Mouse (Mus musculus) NIH3T3 (cell line): ENCODE measurements around the gene Casz1.

ENCODE experiments used
- DNase-seq: peaks from one replicate; pipeline ENCODE4 v3.0.0-alpha.2; 2012; ENCODE audit warnings: low read depth

Casz1 gene

DNA sequence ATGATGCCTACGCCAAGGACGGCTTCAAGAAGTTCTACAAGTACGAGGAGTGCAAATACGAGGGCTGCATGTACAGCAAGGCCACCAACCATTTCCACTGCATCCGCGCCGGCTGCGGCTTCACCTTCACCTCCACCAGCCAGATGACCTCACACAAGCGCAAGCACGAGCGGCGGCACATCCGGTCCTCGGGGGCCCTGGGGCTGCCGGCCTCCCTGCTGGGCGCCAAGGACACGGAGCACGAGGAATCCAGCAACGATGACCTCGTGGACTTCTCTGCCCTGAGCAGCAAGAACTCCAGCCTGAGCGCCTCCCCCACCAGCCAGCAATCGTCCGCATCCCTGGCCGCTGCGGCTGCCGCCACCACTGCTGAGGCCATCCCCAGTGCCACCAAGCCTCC is 134.3 kb downstream of the Casz1 start:
- DNase-seq: no peak

DNA sequence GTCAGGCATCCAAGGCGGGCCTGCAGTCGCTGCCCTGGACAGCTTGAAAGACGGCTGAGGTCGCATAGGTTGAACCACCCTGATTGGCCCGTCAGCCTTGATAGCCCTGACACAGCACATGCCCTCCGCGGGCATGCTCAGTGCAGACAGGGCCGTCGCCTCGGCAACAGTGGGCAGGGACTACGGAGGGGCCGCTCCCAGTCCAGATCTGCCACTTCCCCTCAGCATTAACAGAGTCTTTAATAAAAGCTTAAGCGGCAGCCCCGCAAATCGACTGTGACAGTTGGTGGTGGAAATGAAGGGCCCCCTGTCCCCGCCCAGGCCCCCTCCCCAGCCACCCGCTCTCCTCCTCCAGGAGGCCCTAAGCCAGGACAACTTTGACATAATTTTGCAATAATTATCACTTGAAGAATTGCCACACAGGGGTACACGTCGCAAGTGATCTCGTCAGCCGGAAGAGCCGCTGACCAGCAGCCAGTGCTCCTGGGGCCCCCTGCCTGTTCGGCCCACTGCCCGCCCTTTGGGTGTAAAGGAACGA is 136.5 kb downstream of the Casz1 start:
- no peak for DNase-seq

DNA sequence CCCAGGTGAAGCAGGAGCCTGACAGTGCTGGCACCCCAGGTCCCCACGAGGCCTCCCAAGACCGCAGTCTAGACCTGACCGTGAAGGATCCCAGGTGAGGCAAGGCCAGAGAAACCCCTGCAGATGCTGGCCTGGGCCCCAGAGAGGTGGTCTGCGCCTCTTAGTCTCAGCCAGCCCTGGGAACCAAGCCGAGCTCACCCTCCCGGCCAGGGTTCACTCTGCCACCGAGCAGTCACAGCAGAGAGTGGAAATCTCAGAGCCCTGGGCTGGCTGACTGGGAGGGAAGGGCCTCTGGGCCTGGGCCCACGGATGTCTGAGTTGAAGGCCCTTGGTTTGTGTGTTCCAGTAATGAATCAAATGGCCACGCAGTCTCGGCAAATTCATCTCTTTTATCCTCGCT is 137.1 kb downstream of the Casz1 start:
- no peak for DNase-seq

DNA sequence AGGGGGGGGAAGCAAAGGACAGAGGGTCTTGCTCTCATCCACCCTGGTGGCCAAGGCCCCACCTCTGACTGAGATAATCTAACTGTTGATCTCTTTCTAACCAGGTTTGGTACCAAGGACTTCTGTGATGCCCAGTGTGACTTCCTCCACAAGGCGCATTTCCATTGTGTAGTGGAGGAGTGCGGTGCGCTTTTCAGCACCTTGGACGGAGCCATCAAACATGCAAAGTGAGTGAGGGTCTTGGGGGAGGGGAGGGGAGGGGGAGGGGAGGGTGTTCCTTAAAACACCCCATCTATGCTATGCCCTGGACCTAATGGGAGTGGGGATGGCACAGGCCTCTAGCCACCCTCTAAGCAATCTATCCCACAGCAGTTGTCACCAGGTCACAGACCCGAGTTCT is 138.9 kb downstream of the Casz1 start:
- no peak for DNase-seq

DNA sequence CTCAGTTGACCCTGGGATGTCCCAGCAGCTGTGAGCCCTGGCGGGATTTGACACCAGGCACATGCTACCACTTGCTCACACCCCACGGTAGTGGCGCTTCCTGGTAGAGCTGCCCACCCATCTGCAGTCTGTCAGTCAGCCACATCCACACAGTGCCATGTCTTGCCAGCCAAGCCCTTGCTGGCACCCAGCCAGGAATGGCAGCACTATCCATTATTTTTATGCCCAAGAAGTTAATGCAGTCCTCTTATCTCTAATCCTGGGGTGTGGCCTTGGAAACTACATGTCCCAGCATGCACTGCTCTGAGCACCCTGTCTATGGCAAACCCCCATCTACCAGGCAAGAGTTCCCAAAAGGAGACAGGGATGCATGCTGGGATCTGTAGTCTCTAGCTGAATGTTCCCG is 141.2 kb downstream of the Casz1 start:
- no peak for DNase-seq

DNA sequence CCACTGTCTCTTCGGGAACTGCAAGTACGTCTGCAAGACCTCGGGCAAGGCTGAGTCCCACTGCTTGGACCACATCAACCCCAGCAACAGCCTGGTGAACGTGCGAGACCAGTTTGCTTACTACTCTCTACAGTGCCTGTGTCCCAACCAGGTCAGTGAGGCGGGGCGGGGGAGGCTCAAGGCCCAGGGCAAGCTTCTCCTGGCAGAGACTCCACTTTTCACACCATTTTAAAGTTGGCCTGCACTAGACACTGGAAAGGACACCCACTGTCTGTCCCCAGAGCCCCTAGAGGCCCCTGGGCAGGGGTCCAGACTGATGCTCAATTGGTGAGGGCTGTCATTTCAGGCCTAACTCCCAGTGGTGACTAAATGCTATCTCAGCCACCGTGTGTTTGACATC is 141.8 kb downstream of the Casz1 start:
- no peak for DNase-seq

DNA sequence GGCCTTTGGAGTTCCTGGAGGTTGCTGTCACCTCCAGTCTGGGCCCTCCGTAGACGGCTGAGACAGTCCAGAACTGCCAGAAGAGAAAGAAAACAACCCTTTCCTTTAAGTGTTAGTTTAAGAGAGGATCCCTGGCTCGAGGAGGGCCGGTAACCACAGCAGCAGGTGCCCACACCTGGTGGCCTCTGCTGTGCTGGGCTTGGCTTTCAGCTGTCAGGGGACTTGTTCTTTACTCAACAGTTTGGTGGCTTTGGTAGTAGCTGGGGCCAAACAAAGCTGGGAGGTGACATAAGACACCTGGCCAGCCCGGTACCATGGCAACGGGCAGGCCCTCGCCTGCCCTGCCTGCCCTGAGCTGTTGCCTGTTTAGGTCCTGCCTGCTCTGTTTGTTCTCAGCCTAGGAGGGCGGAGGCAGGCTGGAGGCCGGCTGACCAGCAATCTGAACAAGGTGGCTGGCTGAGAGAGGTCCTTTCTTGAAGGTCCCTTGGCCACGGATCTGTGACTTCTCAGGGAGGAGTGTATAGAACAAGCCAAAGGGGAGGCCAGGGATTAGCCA is 143.7 kb downstream of the Casz1 start:
- DNase-seq: no peak

DNA sequence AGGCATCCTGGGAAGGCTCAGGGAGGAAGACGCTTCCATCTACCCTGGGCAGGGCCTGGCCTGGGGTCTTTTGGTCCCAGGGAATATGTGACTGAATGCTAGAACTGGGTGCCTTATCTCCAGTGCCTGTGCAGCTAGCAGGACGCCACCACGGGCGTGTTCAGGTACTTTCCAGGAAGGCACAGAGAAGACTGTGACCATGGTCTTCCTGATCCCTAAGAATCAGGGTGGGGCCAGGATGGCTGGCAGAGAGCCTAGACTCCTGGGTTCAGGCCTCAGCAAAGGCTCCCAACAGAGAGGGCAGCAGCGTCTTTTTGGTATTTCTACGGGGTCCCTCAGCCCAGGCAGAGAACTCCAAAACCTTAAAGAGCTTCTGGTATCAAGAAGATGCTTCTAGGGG is 146.3 kb downstream of the Casz1 start:
- DNase-seq: no peak

DNA sequence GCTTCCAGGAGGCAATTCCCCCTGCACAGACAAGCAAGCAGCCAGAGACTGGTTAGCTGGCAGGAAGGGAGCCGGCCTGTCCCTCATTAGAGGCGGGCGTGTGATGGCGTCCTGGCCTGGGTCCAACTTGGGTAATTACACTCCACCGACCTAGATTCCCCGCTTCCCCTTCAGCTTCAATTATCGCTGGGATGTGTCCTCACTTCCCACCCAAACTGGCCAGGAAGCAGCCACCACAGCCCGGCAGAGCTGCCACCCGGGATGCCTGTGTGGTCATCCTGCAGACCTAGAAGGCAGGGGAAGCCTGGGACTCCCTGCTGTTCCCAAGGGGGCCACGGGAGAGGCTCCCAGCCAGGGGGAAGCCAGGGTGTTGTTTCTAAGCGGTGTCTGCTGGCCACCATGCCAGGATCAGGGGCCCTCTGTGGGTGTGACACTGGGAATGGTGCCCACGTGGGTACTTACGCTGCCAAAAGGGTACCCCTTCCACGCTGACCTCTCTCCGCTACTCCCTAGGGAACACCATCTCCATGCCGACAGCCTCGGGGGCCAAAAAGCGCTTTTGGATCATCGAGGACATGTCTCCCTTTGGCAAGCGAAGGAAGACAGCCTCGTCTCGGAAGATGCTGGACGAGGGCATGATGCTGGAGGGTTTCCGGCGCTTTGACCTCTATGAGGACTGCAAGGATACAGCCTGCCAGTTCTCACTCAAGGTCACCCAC is 146.9 kb downstream of the Casz1 start:
- no peak for DNase-seq

DNA sequence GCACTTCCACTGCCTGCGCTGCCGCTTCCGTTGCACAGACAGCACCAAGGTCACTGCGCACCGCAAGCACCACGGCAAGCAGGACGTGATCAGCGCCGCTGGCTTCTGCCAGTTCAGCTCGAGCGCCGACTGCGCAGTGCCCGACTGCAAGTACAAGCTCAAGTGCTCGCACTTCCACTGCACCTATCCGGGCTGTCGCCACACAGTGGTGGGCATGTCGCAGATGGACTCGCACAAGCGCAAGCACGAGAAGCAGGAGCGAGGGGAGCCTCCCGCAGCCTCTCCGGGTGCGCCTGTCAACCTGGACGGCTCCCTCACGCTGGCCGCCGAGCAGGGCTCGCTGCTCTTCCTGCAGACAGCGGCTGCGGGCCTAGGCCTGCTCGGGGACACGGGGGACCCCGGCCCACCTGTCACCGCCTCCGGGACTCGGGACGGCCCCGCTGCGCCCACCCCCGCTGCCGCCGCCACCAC is 147.6 kb downstream of the Casz1 start:
- DNase-seq: no peak

DNA sequence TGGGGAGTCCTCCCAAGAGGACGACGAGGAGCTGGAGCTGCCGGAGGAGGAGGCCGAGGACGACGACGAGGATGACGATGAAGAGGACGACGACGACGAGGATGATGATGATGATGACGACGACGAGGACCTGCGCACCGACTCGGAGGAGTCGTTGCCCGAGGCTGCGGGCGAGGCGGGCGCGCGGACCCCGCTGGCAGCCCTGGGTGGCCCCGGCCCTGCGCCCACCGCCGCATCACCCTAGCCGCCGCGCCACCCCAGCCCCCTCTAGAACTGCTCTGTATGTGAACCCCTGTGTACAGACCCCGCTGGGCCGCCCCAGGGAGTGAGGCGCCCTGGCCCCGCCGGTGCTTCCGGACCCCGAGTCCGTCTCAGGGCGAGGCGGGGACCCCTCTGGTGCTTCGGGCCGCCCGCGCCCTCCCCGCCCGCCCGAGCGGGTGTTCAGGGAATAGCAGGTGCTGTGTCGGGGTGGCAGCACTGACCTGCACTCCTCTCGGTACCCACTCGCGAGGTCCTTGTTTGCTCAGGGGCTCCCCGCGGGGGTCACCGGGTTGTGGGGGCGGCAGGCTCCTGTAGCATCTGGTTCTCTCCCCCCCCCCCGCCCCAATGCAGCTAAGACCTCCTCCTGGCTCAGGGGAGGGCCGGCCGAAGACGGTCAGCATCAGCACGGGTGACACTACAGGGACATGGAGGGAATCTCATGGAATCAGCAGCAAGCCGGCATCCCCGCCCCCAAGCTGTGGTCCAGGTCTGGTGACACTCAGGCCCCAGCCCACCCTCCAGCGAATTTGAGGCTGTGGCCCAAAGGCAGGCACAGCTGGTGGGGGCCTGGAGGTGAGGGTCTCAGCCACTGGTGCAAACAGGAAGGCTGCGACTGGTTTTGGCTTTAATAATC is 148.3 kb downstream of the Casz1 start:
- no peak for DNase-seq

DNA sequence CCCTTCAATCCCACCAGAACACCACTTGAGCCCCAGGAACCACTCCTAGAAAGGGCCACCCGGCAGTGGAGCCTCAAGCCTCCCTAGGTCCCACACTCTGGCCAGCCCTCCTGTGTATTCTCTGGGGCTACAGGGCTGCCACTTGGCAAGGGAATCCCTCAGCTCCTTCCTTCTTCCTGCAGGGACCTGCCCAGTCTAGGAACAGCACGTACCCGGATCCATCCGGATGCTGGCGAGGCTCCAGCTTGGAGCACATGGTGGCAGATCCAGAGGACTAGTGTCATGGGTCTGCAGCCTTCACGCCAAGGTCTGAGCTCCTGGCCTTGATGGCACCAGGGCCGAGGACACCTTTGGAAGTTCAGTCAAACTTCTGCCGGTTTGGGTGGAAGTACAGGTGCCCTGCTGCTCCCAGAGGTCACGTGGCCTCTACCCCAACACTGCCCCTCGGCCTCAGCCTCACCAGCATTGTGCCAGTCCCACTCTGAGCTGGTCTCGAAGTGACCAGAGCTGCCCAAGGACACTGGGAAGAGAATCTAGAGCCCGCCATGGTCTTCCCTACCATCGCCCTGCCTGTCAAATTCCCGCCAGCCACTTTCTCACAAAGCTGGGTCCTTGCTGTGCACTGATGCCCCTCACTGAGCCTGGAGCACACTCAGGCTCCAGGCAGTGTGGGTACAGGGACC is 151.0 kb downstream of the Casz1 start:
- no peak for DNase-seq

DNA sequence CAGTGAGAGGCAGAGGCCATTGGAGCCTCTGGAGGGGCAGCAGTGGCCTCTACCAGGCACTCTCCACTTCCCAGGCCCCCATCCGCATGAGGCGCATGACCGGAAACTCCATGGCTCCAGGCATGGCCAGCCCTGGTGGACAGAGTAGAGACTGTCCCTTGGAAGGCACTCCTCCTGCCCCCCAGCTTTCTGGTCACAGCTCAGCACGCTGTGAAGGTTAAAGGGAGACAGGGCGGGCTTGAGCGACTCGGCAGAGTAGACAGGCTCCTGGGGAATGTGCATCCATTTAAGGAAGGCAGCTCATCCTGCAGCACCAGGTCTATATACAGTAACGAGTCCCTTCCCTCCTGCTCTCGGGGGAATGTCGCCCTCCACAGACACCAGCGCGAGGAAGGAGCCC is 155.8 kb downstream of the Casz1 start:
- no peak for DNase-seq

DNA sequence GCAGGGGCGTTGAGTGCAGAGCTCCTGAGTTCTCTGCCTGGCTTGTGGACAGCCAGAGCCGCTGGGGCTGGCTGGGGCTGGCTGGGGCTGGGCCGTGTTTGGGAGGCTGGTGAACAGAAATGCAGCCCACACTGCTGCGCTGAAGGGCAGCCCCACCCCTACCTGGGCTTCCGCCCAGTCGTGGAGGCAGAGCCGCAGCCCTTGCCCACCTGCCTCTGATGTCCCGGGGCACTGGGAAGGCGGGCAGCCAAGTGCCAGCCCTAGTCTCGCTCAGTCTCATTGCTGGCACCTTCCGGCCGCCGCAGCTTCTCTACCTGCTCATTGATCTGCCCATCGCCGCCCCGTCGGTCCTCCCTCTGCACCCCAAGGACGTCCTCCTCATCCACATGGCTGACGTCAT is 156.9 kb downstream of the Casz1 start:
- no peak for DNase-seq

DNA sequence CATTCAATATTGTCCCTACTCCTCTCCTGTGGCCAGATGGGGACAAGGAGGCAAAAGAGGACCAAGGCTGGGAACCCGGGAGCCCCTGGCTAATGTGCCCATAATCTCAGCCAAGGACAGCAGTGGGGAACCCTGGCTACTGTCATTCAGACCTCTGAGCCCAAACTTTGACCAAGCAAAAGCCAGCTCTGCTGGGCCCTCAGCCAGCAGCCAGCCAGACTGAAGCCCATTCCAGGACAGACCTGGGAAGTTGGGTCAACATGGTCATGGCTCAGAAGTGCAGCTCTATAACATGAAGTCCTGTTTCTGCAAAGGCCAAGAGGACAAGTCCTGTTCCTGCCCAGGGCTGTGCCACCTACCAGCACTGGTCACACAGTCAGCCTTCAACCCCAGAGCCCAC is 157.9 kb downstream of the Casz1 start:
- no peak for DNase-seq

DNA sequence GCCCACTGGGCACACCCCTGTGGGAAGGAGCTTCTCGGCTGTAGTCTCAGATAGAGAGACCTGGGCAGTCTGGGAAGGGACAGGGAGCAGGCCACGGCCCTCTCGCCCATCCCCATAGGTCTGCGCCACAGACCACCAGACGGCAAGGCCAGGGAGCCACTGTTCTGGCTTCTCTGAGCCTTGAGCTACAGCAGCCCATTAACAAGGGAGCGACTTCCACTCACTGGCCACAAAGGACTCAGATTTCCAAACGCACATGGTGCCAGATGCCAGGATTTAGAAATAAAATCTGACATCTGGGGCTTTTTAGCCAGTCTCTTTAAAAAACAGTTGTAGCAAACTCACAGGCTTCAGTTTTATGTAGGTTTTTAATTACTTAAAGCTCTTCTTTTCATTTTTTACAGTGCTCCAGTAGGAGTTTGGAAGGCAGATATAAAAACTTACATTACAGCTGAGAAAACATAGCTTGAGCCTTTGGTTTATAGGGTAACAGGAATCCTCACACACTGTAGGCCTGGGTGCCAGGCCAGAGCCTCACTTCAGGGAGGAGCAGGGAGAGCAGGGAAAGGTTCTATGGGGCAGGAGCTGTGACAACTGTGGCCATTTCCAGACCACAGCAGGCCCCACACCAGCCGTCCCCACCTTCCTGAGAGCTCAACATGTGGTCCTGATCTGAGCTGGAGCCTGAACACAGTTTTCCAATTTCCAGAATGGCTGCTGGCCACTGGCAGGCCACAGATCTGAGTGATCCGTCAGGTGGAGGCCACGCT is 160.5 kb downstream of the Casz1 start:
- DNase-seq: no peak

DNA sequence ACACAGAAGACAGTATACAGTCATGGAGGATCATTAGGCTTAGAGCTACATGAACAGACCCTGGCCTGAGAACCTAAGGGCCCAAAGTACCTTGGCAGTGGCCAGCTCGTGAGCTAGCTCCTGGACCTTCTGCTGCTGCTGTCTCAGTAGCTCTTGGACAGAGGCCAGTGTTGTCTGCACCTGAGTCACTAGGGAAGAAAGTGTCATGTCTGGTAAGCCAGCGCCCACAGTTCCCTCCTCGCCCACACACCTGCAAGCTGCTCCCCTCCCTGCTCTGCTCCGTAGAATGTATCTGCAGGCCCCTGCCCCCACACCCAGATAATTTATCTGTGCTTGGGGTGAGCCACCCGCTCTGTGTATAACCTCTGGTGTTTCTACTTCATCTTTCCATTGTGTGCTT is 161.9 kb downstream of the Casz1 start:
- DNase-seq: no peak

DNA sequence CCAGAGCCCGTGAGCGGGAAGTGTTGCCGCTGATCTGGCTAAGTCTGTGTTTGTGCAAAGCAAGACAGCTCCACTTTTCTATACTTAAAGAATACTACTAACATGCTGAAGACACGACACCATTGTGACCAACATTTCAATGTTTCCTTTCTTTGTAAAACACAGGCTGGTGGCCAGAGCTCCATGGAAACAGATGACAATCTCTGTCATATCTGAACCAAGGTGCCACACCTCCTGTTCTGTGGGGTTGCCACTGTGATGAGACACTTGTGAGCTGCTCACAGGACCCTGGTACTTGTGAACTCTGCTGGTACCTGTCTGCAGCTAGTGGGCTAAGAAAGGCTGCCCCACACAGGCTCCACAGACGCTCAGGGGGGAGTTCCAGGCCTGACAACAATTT is 164.6 kb downstream of the Casz1 start:
- no peak for DNase-seq

DNA sequence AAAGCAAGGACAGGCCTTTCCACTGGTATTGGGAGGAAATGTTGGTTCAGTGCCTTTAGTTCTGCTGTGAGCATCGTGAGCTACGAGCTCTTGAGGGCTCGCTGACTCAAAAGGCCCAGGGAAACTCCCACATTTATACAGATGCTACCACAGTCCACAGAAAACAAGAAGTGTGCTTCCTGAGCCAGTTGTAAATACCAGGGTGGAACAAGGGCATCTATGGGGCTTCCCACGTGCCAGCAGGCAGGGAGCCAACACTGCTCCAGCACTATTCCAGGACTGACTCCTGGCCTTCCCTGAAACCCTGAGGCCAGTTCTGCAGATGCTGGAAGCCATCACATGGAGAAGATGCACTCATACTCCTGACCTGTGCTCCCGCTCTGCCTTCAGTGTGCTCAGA is 165.4 kb downstream of the Casz1 start:
- peak; percentile 77 for DNase-seq

DNA sequence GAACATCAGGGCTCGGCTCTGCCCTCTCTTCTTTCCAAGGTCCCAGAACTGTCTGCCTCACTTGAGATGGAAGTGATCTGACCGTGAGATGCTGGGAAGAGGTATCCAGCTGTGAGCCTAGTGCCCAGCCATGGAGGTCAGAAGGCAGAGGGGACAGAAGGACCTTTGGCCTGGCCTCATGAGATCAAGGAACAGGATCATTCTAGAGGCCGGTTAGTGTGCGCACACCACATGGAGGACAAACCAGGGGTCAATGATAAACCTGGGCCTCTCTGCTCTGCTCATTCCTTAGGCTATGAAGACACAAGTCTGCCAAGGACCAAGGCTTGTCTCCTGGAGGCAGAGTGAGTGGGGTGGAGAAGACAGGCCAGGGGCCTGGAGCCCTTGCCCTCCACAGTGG is 166.5 kb downstream of the Casz1 start:
- DNase-seq: no peak

DNA sequence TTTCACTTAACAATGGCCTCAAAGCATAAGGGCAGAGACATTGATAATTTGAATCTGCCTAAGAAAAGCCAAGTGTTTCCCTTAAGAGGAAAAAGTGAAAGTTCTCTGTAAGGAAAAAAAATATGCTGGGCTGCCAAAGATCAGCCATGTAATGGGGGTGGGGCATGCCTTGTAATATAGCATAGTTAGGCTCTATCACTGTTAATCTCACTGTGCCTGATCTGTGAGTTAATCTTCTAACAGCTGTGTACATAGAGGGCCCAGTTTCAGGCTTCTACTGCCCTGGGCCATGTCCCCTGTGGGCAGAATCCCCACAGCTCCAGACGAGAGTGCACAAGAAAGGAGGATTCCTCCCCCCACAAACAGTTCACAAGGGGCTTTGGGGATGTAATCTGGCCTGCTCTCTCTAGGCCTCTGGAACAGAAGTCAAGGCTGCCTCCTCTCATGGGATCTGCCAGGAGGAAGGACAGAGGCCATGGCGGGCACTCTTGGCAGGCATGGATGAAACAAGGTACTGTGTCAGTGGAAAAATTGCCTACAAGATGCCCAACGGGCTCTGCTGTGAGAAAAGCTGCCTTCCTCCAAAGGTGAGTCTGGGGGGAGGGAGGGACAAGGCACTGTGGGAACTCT is 167.5 kb downstream of the Casz1 start:
- peak; percentile 65 for DNase-seq
